Mouse (Mus musculus) kidney, embryonic 14.5 days (tissue): ENCODE results near the gene Pdcd7. TPM values are rescaled to one million over a fixed set of nuclear protein-coding genes. Genes with fewer than 3 reads are reported as not detected.
"Not testable (repeated sequence)": the region's sequence is repeated elsewhere in the genome, so short reads cannot be mapped to it uniquely, and the experiment has no call there.

Experiments
- ATAC-seq: fragments of 200-750 bp; cut with Nextera tagmentation; 2 replicates; pipeline ENCODE4 v1.8.0; 2017; ENCODE audit warnings: moderate number of reproducible peaks, mild to moderate bottlenecking, moderate TSS enrichment, moderate library complexity; ENCODE audit not compliant: low FRiP score, low TSS enrichment
- H3K27ac ChIP-seq: fragments of 300-500 bp; sonication (generic); 2 replicates; pipeline ENCODE4 v1.5.1; 2014; ENCODE audit warnings: low read depth, mild to moderate bottlenecking, low read length, moderate library complexity, mixed read lengths
- H3K27me3 ChIP-seq: fragments of 300-500 bp; sonication (generic); 2 replicates; pipeline ENCODE4 v1.6.1; 2014; ENCODE audit warnings: mild to moderate bottlenecking, low read length; ENCODE audit not compliant: control insufficient read depth, insufficient read depth
- H3K36me3 ChIP-seq: fragments of 300-500 bp; sonication (generic); 2 replicates; pipeline ENCODE4 v1.6.1; 2014; ENCODE audit warnings: low read length, mixed read lengths; ENCODE audit not compliant: control insufficient read depth, insufficient read depth
- H3K4me1 ChIP-seq: fragments of 300-500 bp; sonication (generic); 2 replicates; pipeline ENCODE4 v1.6.1; 2014; ENCODE audit warnings: low read length, mixed read lengths; ENCODE audit not compliant: control insufficient read depth, insufficient read depth
- H3K4me2 ChIP-seq: fragments of 300-500 bp; sonication (generic); replicated peaks from 2 replicates; pipeline ENCODE4 v1.6.1; 2014; ENCODE audit warnings: low read depth, mild to moderate bottlenecking, low read length
- H3K4me3 ChIP-seq: fragments of 300-500 bp; sonication (generic); 2 replicates; pipeline ENCODE4 v1.5.1; 2014; ENCODE audit warnings: mild to moderate bottlenecking, low read length
- H3K9ac ChIP-seq: fragments of 300-500 bp; sonication (generic); 2 replicates; pipeline ENCODE4 v1.6.1; 2014; ENCODE audit warnings: low read depth, mild to moderate bottlenecking, low read length, moderate library complexity
- H3K9me3 ChIP-seq: fragments of 300-500 bp; sonication (generic); 2 replicates; pipeline ENCODE4 v1.6.1; 2016; ENCODE audit warnings: low read length; ENCODE audit not compliant: control insufficient read depth
- WGBS: fragments of 180-500 bp; shearing (Covaris S2); extraction: QIAGEN DNeasy Blood & Tissue Kit; methylation state at CpG from one replicate; pipeline ENCODE4 v1.1.7; 2014; 5-methylcytosine and 5-hydroxymethylcytosine counted together
- polyA plus RNA-seq: library from polyadenylated mRNA; unstranded; fragments of >200 nt; fragmentation: Nextera tagmentation; extraction: Ambion mirVana; gene quantifications from 2 replicates; pipeline ENCODE4 v1.2.1, GENCODE M21; 2014

Pdcd7 gene
- polyA plus RNA-seq, 1 experiment from 2014 or later: 15.2 TPM

- Histone ChIP-seq H3K4me2 (no peak overlapping the region), H3K27ac (no peak overlapping the region), H3K27me3 (no peaks in the 10 kb centered on the region), H3K4me1 (no peaks in the 10 kb centered on the region), H3K9me3 (no peaks in the 10 kb centered on the region), H3K9ac (no peak overlapping the region), H3K36me3 (peaks cover 56% of the 10 kb centered on the region), H3K4me3 (no peak overlapping the region)
- ATAC-seq: no peak
- 96% methylated on average over 4 of the region's 4 CpGs for WGBS
Observed at GRCm38 (mm10) chr9:65312669-65313357, 33.1 kb upstream of the Pdcd7 start.

GRCm38 (mm10) chr9:65313846-65314245 lies 32.1 kb upstream of the Pdcd7 start:
- Histone ChIP-seq H3K36me3 (peaks cover 54% of the 10 kb centered on the region), H3K4me3 (no peak overlapping the region), H3K9me3 (no peaks in the 10 kb centered on the region), H3K27me3 (no peaks in the 10 kb centered on the region), H3K9ac (no peak overlapping the region), H3K4me1 (no peaks in the 10 kb centered on the region), H3K27ac (no peak overlapping the region), H3K4me2 (no peak overlapping the region)
- ATAC-seq: no peak
- WGBS: 97% methylated on average over 1 of the region's 1 CpGs

- ATAC-seq: no peak
- Histone ChIP-seq H3K36me3 (peaks cover 68% of the 10 kb centered on the region), H3K9ac (no peak overlapping the region), H3K4me3 (no peak overlapping the region), H3K4me1 (no peaks in the 10 kb centered on the region), H3K4me2 (no peak overlapping the region), H3K27me3 (no peaks in the 10 kb centered on the region), H3K27ac (no peak overlapping the region), H3K9me3 (no peaks in the 10 kb centered on the region)
- 79% methylated on average over 11 of the region's 11 CpGs for WGBS
Observed at GRCm38 (mm10) chr9:65322255-65322900, 23.5 kb upstream of the Pdcd7 start.

- Histone ChIP-seq H3K9me3 (no peaks in the 10 kb centered on the region), H3K4me3 (no peak overlapping the region), H3K9ac (no peak overlapping the region), H3K27me3 (no peaks in the 10 kb centered on the region), H3K36me3 (peaks cover 66% of the 10 kb centered on the region), H3K4me2 (no peak overlapping the region), H3K27ac (no peak overlapping the region), H3K4me1 (no peaks in the 10 kb centered on the region)
- ATAC-seq: no peak
Observed at GRCm38 (mm10) chr9:65325971-65326370, 19.9 kb upstream of the Pdcd7 start.

GRCm38 (mm10) chr9:65327371-65327770 lies 18.5 kb upstream of the Pdcd7 start:
- no peak overlapping the region for H3K9ac ChIP-seq
- ATAC-seq: no peak
- H3K4me1 ChIP-seq: no peaks in the 10 kb centered on the region
- H3K27me3 ChIP-seq: no peaks in the 10 kb centered on the region
- 88% methylated on average over 2 of the region's 2 CpGs for WGBS
- no peak overlapping the region for H3K4me2 ChIP-seq
- H3K36me3 ChIP-seq: peaks cover 56% of the 10 kb centered on the region
- no peaks in the 10 kb centered on the region for H3K9me3 ChIP-seq
- H3K27ac ChIP-seq: no peak overlapping the region
- H3K4me3 ChIP-seq: no peak overlapping the region

- no peak for ATAC-seq
- Histone ChIP-seq H3K4me1 (no peaks in the 10 kb centered on the region), H3K4me2 (no peak overlapping the region), H3K27me3 (no peaks in the 10 kb centered on the region), H3K9me3 (no peaks in the 10 kb centered on the region), H3K4me3 (no peak overlapping the region), H3K27ac (no peak overlapping the region), H3K9ac (no peak overlapping the region), H3K36me3 (peaks cover 13% of the 10 kb centered on the region)
- 78% methylated on average over 5 of the region's 5 CpGs for WGBS
Observed at GRCm38 (mm10) chr9:65333958-65334357, 11.9 kb upstream of the Pdcd7 start.

GRCm38 (mm10) chr9:65339146-65339545 lies 6.8 kb upstream of the Pdcd7 start:
- no peak for ATAC-seq
- no peak overlapping the region for H3K4me3 ChIP-seq
- WGBS: 87% methylated on average over 4 of the region's 4 CpGs

GRCm38 (mm10) chr9:65340414-65340813 lies 5.5 kb upstream of the Pdcd7 start:
- H3K27ac ChIP-seq: no peak overlapping the region
- H3K4me3 ChIP-seq: no peak overlapping the region
- no peaks in the 10 kb centered on the region for H3K27me3 ChIP-seq
- no peak for ATAC-seq
- H3K9ac ChIP-seq: no peak overlapping the region
- H3K4me2 ChIP-seq: no peak overlapping the region
- peaks cover 8% of the 10 kb centered on the region; the same call in 1 of the 2 replicates for H3K9me3 ChIP-seq
- H3K36me3 ChIP-seq: no peaks in the 10 kb centered on the region
- 82% methylated on average over 2 of the region's 2 CpGs for WGBS
- H3K4me1 ChIP-seq: no peaks in the 10 kb centered on the region

More at GRCm38 (mm10) chr9:65339146-65339545, 6.8 kb upstream of the Pdcd7 start:
- Histone ChIP-seq H3K27ac (no peak overlapping the region), H3K9ac (no peak overlapping the region), H3K4me2 (no peak overlapping the region), H3K9me3 (peaks cover 3% of the 10 kb centered on the region; the same call in 1 of the 2 replicates), H3K27me3 (no peaks in the 10 kb centered on the region), H3K36me3 (no peaks in the 10 kb centered on the region), H3K4me1 (no peaks in the 10 kb centered on the region)

- H3K4me3 ChIP-seq: peak overlapping the region; percentile 78
- not testable (repeated sequence) for H3K27me3 ChIP-seq, H3K36me3 ChIP-seq, H3K9me3 ChIP-seq, ATAC-seq
- WGBS: 76% methylated on average over 11 of the region's 11 CpGs
- peak overlapping the region; percentile 94 for H3K27ac ChIP-seq
- peak overlapping the region; percentile 83; the same call in 1 of the 2 replicates for H3K9ac ChIP-seq
- H3K4me2 ChIP-seq: peak overlapping the region; percentile 73
- peaks cover 11% of the 10 kb centered on the region for H3K4me1 ChIP-seq
Observed at GRCm38 (mm10) chr9:65345439-65345838, 465 bp upstream of the Pdcd7 start.
